Mouse (Mus musculus) midbrain, embryonic 16.5 days (tissue): ENCODE data around the gene Olfr827. TPM values are rescaled to one million over a fixed set of nuclear protein-coding genes. Genes with fewer than 3 reads are reported as not detected.

Experiments used
- ATAC-seq: fragments of 200-750 bp; cut with Nextera tagmentation; 2 replicates; pipeline ENCODE4 v1.8.0; 2017; ENCODE audit warnings: moderate TSS enrichment
- H3K27ac ChIP-seq: fragments of 300-500 bp; sonication (generic); 2 replicates; pipeline ENCODE4 v1.5.1; 2014; ENCODE audit warnings: mild to moderate bottlenecking, low read length, mixed read lengths
- H3K27me3 ChIP-seq: fragments of 300-500 bp; sonication (generic); 2 replicates; pipeline ENCODE4 v1.6.1; 2014; ENCODE audit warnings: low read depth, low read length, mixed read lengths; ENCODE audit not compliant: control insufficient read depth, insufficient read depth
- H3K36me3 ChIP-seq: fragments of 300-500 bp; sonication (generic); 2 replicates; pipeline ENCODE4 v1.6.1; 2014; ENCODE audit warnings: mild to moderate bottlenecking, low read length, moderate library complexity, mixed read lengths; ENCODE audit not compliant: control insufficient read depth, insufficient read depth
- H3K4me1 ChIP-seq: fragments of 300-500 bp; sonication (generic); 2 replicates; pipeline ENCODE4 v1.6.1; 2014; ENCODE audit warnings: mild to moderate bottlenecking, low read length, mixed read lengths; ENCODE audit not compliant: control insufficient read depth, insufficient read depth
- H3K4me2 ChIP-seq: fragments of 300-500 bp; sonication (generic); 2 replicates; pipeline ENCODE4 v1.6.1; 2014; ENCODE audit warnings: mild to moderate bottlenecking, low read length, mixed read lengths
- H3K4me3 ChIP-seq: fragments of 300-500 bp; sonication (generic); 2 replicates; pipeline ENCODE4 v1.5.1; 2014; ENCODE audit warnings: low read depth, mild to moderate bottlenecking, low read length, moderate library complexity, mixed read lengths
- H3K9ac ChIP-seq: fragments of 300-500 bp; sonication (generic); 2 replicates; pipeline ENCODE4 v1.6.1; 2014; ENCODE audit warnings: low read depth, low read length, mixed read lengths
- H3K9me3 ChIP-seq: fragments of 300-500 bp; sonication (generic); replicated peaks from 2 replicates; pipeline ENCODE4 v1.6.1; 2014; ENCODE audit warnings: mild to moderate bottlenecking, low read length, mixed read lengths; ENCODE audit not compliant: control insufficient read depth, poor library complexity, severe bottlenecking
- WGBS: fragments of 180-500 bp; shearing (Covaris S2); extraction: QIAGEN DNeasy Blood & Tissue Kit; methylation state at CpG from one replicate; pipeline ENCODE4 v1.1.7; 2014; 5-methylcytosine and 5-hydroxymethylcytosine counted together
- polyA plus RNA-seq: library from polyadenylated mRNA; unstranded; fragments of >200 nt; fragmentation: Nextera tagmentation; extraction: Ambion mirVana; gene quantifications from 2 replicates; pipeline ENCODE4 v1.2.1, GENCODE M21; 2015

The Olfr827 gene
- polyA plus RNA-seq, 1 experiment from 2014 or later = not detected

DNA sequence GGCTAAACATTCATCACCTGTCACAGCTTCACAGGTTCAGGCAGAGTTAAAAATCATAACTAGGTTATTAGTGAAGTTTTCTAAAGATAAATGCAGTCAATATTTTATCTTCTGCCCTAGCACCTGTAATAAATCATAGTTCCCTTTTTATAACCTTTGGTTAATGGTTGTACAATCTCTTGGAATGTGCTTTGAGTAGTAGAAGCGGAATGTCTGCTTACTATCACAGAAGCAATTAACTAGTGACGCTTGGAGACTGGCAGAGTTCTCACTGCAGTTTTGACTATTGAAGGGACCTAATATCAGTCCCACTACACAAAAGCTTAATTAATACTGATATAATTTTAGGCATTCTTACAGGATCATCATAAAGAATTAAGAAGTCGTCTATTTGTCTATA, 10.8 kb upstream of the Olfr827 start:
- H3K9me3 ChIP-seq = no peaks in the 10 kb centered on the region
- 91% methylated on average over 3 of the region's 3 CpGs for WGBS
- no peak overlapping the region for H3K9ac ChIP-seq
- no peak overlapping the region for H3K4me3 ChIP-seq
- no peak overlapping the region for H3K27ac ChIP-seq
- no peaks in the 10 kb centered on the region for H3K36me3 ChIP-seq
- H3K4me2 ChIP-seq = no peak overlapping the region
- ATAC-seq = no peak
- H3K27me3 ChIP-seq = no peaks in the 10 kb centered on the region
- no peaks in the 10 kb centered on the region for H3K4me1 ChIP-seq

- H3K4me1 ChIP-seq = no peaks in the 10 kb centered on the region
- no peaks in the 10 kb centered on the region for H3K36me3 ChIP-seq
- H3K4me2 ChIP-seq = no peak within 1 kb of the TSS
- ATAC-seq = no peak
- no peak within 1 kb of the TSS for H3K4me3 ChIP-seq
- no peak within 1 kb of the TSS for H3K27ac ChIP-seq
- H3K27me3 ChIP-seq = no peaks in the 10 kb centered on the region
- 79% methylated on average over 1 of the region's 1 CpGs for WGBS
- H3K9me3 ChIP-seq = no peaks in the 10 kb centered on the region
- no peak within 1 kb of the TSS for H3K9ac ChIP-seq
Observed at GRCm38 (mm10) chr10:130184086-130184485, 30.1 kb downstream of the Olfr827 start, which contains the start of gene Olfr826. Gene Olfr826, minus strand, starts transcription at chr10:130184186.

DNA sequence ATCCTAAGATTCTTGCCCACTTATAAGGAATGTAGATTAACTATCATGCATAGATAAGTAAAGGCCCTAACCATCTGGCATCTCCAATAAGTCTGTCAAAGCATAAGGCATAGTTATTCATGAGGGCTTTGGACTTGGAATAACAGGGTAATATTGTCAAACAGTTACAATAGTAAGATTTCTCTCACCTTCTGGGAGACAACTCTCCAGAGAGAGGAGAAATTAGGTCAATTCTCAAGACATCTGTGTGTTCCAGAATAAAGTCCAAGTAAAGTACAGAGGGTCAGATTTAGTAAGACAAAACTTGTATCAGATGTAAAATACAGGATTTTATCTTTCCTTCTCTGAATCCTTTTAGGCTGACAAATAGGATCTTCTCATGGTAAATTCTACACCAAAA, 47.5 kb downstream of the Olfr827 start, which contains the start of gene Olfr825:
Gene Olfr825 (minus strand): TSS at position 101 of the 400 bp plus-strand sequence.
- no peaks in the 10 kb centered on the region for H3K36me3 ChIP-seq
- ATAC-seq = no peak

GRCm38 (mm10) chr10:130165196-130165595, 49.0 kb downstream of the Olfr827 start:
- H3K27ac ChIP-seq = no peak overlapping the region
- no peaks in the 10 kb centered on the region for H3K4me1 ChIP-seq
- H3K9me3 ChIP-seq = no peaks in the 10 kb centered on the region
- no peaks in the 10 kb centered on the region for H3K36me3 ChIP-seq
- H3K9ac ChIP-seq = no peak overlapping the region
- H3K4me2 ChIP-seq = no peak overlapping the region
- no peaks in the 10 kb centered on the region for H3K27me3 ChIP-seq
- H3K4me3 ChIP-seq = no peak overlapping the region
- no peak for ATAC-seq

More for the DNA sequence above, 47.5 kb downstream of the Olfr827 start, which contains the start of gene Olfr825:
- H3K27ac ChIP-seq = no peak within 1 kb of the TSS
- H3K4me1 ChIP-seq = no peaks in the 10 kb centered on the region
- no peak within 1 kb of the TSS for H3K9ac ChIP-seq
- no peaks in the 10 kb centered on the region for H3K27me3 ChIP-seq
- H3K4me3 ChIP-seq = no peak within 1 kb of the TSS
- H3K4me2 ChIP-seq = no peak within 1 kb of the TSS
- H3K9me3 ChIP-seq = no peaks in the 10 kb centered on the region

Other genes starting within 250 kb of the Olfr827 start
- not detected in 2 replicates for gene Olfr819, start 247.1 kb downstream of the Olfr827 start, polyA plus RNA-seq
- gene Olfr247, start 238.3 kb downstream of the Olfr827 start, polyA plus RNA-seq = not detected in 2 replicates
- gene Gm10310, start 229.3 kb downstream of the Olfr827 start, polyA plus RNA-seq = not detected in 2 replicates
- not detected in 2 replicates for gene Olfr820, start 201.8 kb downstream of the Olfr827 start, polyA plus RNA-seq
- not detected in 2 replicates for gene Olfr821, start 184.1 kb downstream of the Olfr827 start, polyA plus RNA-seq
- not detected in 2 replicates for gene Olfr822, start 143.2 kb downstream of the Olfr827 start, polyA plus RNA-seq
- not detected in 2 replicates for gene Olfr823, start 99.0 kb downstream of the Olfr827 start, polyA plus RNA-seq
- gene Olfr824, start 84.4 kb downstream of the Olfr827 start, polyA plus RNA-seq = not detected in 2 replicates
- gene Olfr825, start 47.6 kb downstream of the Olfr827 start, polyA plus RNA-seq = not detected in 2 replicates
- not detected in 2 replicates for gene Olfr826, start 30.2 kb downstream of the Olfr827 start, polyA plus RNA-seq
- gene Neurod4, start 65.8 kb upstream of the Olfr827 start, polyA plus RNA-seq = 1.9 and 2.8 TPM in 2 replicates
- not detected in 2 replicates for gene Tespa1, start 108.5 kb upstream of the Olfr827 start, polyA plus RNA-seq
- 0.03 and 0.05 TPM in 2 replicates for gene Vmn2r84, start 179.9 kb upstream of the Olfr827 start, polyA plus RNA-seq
- not detected in 2 replicates for gene Vmn2r85, start 215.3 kb upstream of the Olfr827 start, polyA plus RNA-seq
- 0.05 and 0.11 TPM in 2 replicates for gene Vmn2r86, start 241.6 kb upstream of the Olfr827 start, polyA plus RNA-seq